Mouse (Mus musculus) brain, embryonic 18.5 days (tissue): Measurements from ENCODE around the gene Pex16.
A peak's percentile ranks its signal among the peaks of the same experiment; 100 is the strongest.
"Not testable (repeated sequence)": the region's sequence is repeated elsewhere in the genome, so short reads cannot be mapped to it uniquely, and the experiment has no call there.

ENCODE experiments used
- DNase-seq: peaks from one replicate; pipeline ENCODE4 v3.0.0-alpha.2; 2012; ENCODE audit warnings: low read depth, low spot score

Gene Pex16

DNA sequence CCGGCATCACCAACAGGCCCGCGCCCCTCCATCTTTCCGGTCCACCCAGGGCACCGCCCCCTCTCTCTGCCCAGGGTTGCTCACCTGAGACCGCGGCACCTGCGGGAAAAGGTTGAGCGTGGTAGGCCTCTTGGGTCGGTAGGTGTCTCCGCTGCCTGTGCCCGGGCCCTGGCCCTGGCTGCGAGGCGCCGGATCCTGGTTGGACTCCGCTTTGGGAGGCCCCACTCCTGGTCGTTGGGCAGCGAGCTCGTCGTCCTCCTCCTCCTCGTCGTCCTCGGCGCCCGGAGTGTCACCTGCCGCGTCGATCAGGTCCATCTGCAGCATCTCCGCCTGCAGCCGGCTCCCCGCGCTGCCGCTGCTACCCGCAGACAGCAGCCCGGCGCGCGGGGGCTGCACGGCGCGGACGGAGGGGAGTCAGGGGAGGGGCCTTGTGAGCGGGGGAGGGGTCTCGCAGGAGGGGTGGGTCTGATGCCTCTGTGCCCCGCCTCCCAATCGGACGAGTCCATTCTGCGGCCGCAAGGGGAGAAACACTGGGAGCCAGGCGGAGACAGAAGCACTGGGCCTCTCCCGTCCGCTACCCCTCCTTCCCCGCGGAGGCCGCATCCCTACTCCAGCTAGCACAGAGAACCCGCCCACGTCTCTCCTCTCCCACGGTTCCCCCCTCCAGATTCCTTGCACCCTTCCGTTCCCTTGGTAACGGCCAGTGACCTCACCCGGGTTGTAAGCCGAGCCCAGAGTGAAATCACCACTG lies 14.6 kb downstream of the Pex16 start:
- DNase-seq, result peak; percentile 90

GRCm38 (mm10) chr2:92389645-92390044 lies 15.2 kb downstream of the Pex16 start:
- no peak for DNase-seq

GRCm38 (mm10) chr2:92390206-92390930 lies 15.9 kb downstream of the Pex16 start:
- no peak for DNase-seq

DNA sequence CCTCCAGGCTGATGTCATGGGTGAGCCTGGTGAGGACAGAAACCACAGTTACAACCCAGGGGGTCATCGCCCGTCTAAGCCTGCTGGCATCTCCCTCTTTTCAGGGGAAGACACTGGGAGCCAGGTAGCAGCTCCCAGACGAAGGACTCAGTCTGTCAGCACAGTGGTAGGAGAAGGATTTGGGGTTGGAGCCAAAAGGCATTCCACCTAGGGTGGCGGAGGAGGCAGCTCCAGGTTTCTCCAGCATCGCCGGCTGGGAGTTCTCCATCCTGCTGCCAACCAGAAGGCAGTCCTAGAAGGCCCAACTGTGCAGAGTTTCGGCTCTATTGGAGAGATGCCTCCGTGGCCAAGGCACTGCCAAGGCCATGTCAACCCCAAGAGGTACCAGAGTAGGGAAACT lies 16.6 kb downstream of the Pex16 start:
- no peak for DNase-seq

DNA sequence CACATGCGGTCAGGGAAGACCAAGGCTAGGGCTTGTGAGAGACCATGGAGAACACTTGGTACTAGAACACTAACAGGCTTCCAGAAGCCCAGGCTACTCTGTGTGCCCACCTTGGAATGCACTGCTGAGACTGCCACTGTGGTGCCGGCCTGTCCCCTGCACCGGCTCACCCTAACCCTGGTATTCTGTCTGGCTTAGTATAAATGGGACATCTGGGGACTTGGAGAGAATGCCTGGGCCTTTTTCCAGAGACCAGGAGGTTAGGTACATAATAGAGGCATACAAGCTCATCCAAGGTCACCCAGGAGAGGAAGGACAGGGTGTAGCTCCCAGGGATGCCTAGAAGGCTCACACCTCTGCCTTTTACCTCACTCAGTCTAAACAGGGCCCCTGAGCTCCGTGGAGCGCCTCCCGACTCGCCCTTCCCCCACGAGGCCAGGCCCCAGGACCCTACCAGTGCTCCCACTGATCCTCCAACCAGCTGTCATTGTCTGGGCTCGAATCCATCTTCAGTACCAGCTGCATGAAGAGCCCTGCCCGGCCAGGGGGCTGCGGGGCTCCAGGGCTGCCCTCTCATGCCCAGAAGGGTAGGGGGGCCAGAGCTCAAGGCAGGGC lies 17.3 kb downstream of the Pex16 start:
- DNase-seq, result no peak

GRCm38 (mm10) chr2:92392318-92393264 lies 18.1 kb downstream of the Pex16 start:
- DNase-seq, result no peak

- no peak for DNase-seq
Measured at GRCm38 (mm10) chr2:92395535-92395934, 21.1 kb downstream of the Pex16 start.

DNA sequence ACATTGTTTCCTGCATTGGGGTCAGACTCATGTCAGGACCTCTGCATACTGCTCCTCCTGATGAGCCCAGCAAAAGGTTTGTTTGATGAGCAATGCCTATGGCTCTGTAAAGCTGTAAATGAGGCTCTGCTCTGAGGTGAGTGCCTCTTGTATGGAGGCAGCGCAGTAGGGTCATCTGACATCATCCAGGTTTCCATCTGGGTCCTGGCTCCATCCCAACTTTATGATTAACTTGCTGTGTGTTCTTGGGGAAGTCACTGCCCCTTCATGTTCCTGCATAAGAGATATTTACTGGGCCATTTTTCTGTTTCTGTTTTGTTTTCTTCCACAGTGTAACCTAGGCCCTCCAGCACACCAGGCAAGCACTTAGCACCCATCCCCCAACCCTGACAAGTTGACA lies 23.0 kb downstream of the Pex16 start:
- DNase-seq, result no peak

GRCm38 (mm10) chr2:92399877-92400276 lies 25.4 kb downstream of the Pex16 start:
- not testable (repeated sequence) for DNase-seq

DNA sequence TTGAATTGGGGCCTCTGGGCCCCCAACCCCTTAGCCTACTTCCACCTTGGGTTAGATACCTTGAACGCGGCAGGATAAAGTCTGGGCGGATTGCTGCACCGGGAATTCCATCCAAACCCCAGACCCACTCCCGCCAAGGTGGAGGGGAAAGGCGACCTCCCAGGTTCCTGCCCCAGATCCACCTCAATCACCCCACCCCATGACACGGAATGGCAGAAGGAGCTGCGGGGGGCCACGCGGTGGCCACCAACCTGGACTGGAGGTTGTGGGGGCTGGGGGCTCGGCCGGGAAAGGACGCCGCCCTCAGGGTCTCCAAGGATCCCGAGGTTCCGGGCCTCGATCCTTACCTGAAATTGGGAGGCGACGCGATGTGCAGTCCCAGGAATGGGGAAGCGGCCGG lies 26.2 kb downstream of the Pex16 start:
- DNase-seq, result no peak

DNA sequence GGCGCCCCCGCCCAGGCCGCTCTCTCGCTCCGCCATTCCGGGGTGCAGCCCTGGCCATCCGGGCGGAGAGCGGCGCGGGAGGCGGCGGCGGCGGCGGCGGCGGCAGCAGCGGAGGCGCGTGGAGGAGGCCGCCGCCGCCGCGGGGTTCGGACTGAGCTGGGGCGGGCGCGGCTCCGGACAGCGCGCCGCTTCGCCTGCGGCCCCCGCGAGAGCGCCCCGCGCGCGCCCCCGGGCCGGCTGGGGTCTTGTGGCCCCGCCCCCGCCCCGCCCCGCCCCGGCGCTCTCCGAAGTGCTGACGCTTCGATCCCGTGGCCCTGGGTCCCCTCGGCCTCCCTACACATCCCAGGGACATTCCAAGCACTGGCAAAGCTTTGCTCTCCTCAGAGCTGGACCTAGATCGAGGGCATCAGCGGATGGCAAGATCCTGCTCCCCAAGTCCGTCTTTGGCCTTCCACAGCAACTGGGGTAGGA lies 26.6 kb downstream of the Pex16 start, which contains the start of gene Mapk8ip1:
Mapk8ip1 (minus strand) TSS at position 173 of the 471 bp plus-strand sequence.
- DNase-seq, result no peak

- no peak for DNase-seq
Measured at GRCm38 (mm10) chr2:92402591-92403326, 28.3 kb downstream of the Pex16 start.

DNA sequence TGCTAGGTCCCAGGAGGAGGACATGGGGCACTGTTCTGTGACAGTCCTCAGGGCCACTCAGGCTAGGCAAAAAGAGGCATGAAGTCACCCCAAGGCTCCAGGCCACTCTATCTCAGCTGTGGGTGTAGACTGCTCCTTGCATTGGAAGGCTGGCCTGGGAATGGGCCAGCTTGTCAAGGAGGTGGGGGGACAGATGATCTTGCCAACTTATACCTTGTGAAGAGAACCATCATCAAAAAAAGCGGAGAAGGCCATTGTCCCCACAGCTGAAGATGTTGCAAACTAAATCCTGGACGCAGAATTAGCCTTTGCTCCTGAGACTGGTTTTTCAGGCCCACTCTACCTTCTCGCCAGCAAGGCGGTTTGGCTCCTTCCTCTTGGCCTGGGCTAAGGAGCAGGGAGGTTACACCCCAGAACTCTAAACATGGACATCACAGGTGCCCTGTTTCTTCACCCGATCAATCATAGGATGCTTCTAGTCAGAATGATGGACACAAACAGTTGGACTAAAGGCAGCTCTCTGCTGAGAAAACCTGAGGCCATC lies 29.4 kb downstream of the Pex16 start:
- DNase-seq, result no peak

DNA sequence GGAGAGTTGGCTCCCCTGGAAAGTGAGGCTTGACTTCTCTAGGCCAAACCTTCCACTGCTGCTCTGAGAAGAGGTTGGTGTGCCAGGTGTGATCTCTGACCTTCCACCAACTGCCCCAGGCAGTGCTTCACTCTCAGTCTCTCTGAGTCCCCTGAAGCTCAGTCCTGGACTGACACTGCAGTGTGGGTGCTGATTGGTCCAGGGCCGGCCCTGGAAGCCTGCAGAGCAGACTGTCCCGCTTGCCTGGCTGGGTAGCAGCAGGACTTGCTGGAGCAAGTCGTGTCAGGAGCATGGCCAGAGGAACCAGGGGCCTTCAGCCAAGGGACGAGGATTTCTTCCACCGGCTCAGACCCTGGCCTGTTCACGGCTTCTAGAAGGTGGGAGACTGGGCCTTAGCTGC lies 30.3 kb downstream of the Pex16 start:
- no peak for DNase-seq

DNA sequence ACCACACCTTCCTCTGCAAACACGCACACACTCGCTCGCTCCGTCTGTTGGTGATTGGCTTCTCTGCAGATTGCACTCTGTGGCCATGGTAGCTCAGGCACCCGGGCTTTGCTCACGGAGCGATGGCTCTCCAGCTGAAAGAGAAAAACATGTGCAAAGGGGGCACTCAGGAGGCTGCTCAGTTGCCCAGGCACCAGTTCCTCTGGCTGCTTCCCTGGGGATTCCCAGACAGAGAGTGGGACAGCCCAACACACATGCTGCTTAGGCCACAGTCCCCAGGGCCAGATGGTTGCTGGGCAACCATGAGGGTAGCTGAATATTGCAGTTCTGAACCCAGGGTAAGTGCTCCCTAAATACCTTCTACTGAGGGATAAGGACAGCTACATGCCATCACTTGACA lies 31.2 kb downstream of the Pex16 start:
- no peak for DNase-seq

- no peak for DNase-seq
Measured at GRCm38 (mm10) chr2:92408309-92409045, 34.0 kb downstream of the Pex16 start.

- no peak for DNase-seq
Measured at GRCm38 (mm10) chr2:92411705-92412104, 37.2 kb downstream of the Pex16 start.

- no peak for DNase-seq
Measured at GRCm38 (mm10) chr2:92421723-92422387, 47.4 kb downstream of the Pex16 start.
